Mouse (Mus musculus) limb, embryonic 14.5 days (tissue): ENCODE measurements around the gene Nfe2. TPM values are rescaled to one million over a fixed set of nuclear protein-coding genes. Genes with fewer than 3 reads are reported as not detected.

ENCODE experiments used
- ATAC-seq: fragments of 200-750 bp; cut with Nextera tagmentation; 2 replicates; pipeline ENCODE4 v1.8.0; 2017; ENCODE audit warnings: low read depth, moderate number of reproducible peaks, moderate TSS enrichment; ENCODE audit not compliant: low FRiP score
- DNase-seq: peaks from one replicate; pipeline ENCODE4 v3.0.0-alpha.2; 2015; ENCODE audit warnings: low spot score
- H3K27ac ChIP-seq: fragments of 300-500 bp; sonication (generic); replicated peaks from 2 replicates; pipeline ENCODE4 v1.5.1; 2014; ENCODE audit warnings: low read depth, mild to moderate bottlenecking, low read length, moderate library complexity, mixed read lengths
- H3K27me3 ChIP-seq: fragments of 300-500 bp; sonication (generic); 2 replicates; pipeline ENCODE4 v1.6.1; 2014; ENCODE audit warnings: low read length, mixed read lengths; ENCODE audit not compliant: control insufficient read depth, insufficient read depth
- H3K36me3 ChIP-seq: fragments of 300-500 bp; sonication (generic); 2 replicates; pipeline ENCODE4 v1.6.1; 2014; ENCODE audit warnings: mild to moderate bottlenecking, low read length, moderate library complexity, mixed read lengths; ENCODE audit not compliant: control insufficient read depth, insufficient read depth
- H3K4me1 ChIP-seq: fragments of 300-500 bp; sonication (generic); 2 replicates; pipeline ENCODE4 v1.6.1; 2014; ENCODE audit warnings: antibody characterized with exemption, low read length, mixed read lengths; ENCODE audit not compliant: control insufficient read depth, insufficient read depth
- H3K4me2 ChIP-seq: fragments of 300-500 bp; sonication (generic); replicated peaks from 2 replicates; pipeline ENCODE4 v1.6.1; 2014; ENCODE audit warnings: low read depth, mild to moderate bottlenecking, low read length, moderate library complexity; ENCODE audit not compliant: severe bottlenecking
- H3K4me3 ChIP-seq: fragments of 300-500 bp; sonication (generic); replicated peaks from 2 replicates; pipeline ENCODE4 v1.5.1; 2014; ENCODE audit warnings: low read length
- H3K9ac ChIP-seq: fragments of 300-500 bp; sonication (generic); 2 replicates; pipeline ENCODE4 v1.6.1; 2014; ENCODE audit warnings: mild to moderate bottlenecking, low read depth, low read length, moderate library complexity; ENCODE audit not compliant: severe bottlenecking
- H3K9me3 ChIP-seq: fragments of 300-500 bp; sonication (generic); 2 replicates; pipeline ENCODE4 v1.6.1; 2016; ENCODE audit warnings: low read length; ENCODE audit not compliant: control insufficient read depth
- POLR2A ChIP-seq: fragments of 200-500 bp; IDR thresholded peaks from 2 replicates; pipeline ENCODE4 v1.8.0; 2012; ENCODE audit warnings: inconsistent platforms, mild to moderate bottlenecking, moderate library complexity, borderline replicate concordance; ENCODE audit not compliant: insufficient read depth, insufficient read length; ENCODE audit errors: extremely low read depth
- WGBS: fragments of 180-500 bp; shearing (Covaris S2); extraction: QIAGEN DNeasy Blood & Tissue Kit; methylation state at CpG from one replicate; pipeline ENCODE4 v1.1.7; 2014; 5-methylcytosine and 5-hydroxymethylcytosine counted together
- polyA plus RNA-seq, 2 experiments: library from polyadenylated mRNA; depleted of rRNA in 1 of 2; stranded (reverse) in 1 of 2; unstranded in 1 of 2; fragments of >200 nt; fragmentation: Nextera tagmentation in 1 of 2; extraction: Ambion mirVana in 1 of 2; gene quantifications; 2 replicates each; pipeline versions ENCODE4 v1.2.1 to v1.2.3; 2012 to 2014

Gene Nfe2
- polyA plus RNA-seq, 2 experiments = 1.5 TPM

GRCm38 (mm10) chr15:103239130-103239684 is 19.0 kb downstream of the Nfe2 start:
- WGBS = 1% methylated on average over 26 of the region's 26 CpGs

DNA sequence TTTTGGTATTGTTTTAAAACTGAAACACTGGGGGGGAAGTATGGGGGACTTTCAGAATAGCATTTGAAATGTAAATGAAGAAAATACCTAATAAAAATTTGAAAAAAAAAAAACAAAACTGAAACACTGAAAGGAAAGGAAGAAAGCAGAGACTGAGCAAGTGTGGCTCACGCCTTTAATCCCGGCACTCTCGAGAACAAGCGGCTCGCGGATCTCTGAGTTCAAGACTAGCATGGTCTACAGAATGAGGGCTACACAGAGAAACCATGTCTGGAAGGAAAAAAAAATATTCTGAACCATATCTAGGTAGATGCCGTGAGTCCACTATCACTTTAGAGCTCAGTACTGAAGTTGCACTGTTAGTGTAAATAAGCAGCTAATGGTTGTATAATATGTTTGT is 20.9 kb downstream of the Nfe2 start:
- H3K36me3 ChIP-seq = peaks cover 28% of the 10 kb centered on the region
- H3K27ac ChIP-seq = no peak overlapping the region
- no peak overlapping the region for H3K4me3 ChIP-seq
- DNase-seq = no peak
- H3K9me3 ChIP-seq = no peaks in the 10 kb centered on the region
- 93% methylated on average over 7 of the region's 7 CpGs for WGBS
- no peak overlapping the region for H3K4me2 ChIP-seq
- no peak overlapping the region for H3K9ac ChIP-seq
- no peak for TF ChIP-seq POLR2A
- no peak for ATAC-seq
- H3K4me1 ChIP-seq = peaks cover 8% of the 10 kb centered on the region
- H3K27me3 ChIP-seq = no peaks in the 10 kb centered on the region

More at GRCm38 (mm10) chr15:103239130-103239684, 19.0 kb downstream of the Nfe2 start:
- Histone ChIP-seq H3K36me3 (peaks cover 46% of the 10 kb centered on the region), H3K9me3 (no peaks in the 10 kb centered on the region), H3K27me3 (no peaks in the 10 kb centered on the region), H3K27ac (peak overlapping the region; percentile 90), H3K9ac (peak overlapping the region; percentile 45), H3K4me3 (peak overlapping the region; percentile 74), H3K4me2 (peak overlapping the region; percentile 54), H3K4me1 (peaks cover 21% of the 10 kb centered on the region)
- DNase-seq (peak; percentile 99), ATAC-seq (peak; percentile 89)
- TF ChIP-seq POLR2A = no peak

DNA sequence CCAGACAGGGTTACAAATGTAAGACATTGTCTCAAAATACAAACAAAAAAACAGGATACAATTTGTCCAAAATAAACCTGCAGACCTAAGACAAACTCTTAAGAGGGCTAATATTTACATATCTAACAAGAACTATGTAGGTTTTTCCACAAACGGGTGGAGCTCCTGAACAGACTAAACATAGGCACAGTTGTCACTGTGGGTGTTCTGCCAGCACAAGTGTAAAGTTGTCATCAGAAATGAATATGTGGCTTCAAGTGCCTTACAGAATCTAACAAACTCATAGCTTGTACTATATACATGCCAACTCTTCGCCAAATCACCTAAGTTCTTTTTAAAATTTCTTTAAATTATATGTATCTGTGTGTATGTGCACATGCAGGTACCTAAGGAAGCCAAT is 25.1 kb downstream of the Nfe2 start:
- no peaks in the 10 kb centered on the region for H3K27me3 ChIP-seq
- DNase-seq = no peak
- 89% methylated on average over 2 of the region's 2 CpGs for WGBS

GRCm38 (mm10) chr15:103228904-103229303 is 29.3 kb downstream of the Nfe2 start:
- WGBS = 65% methylated on average over 2 of the region's 2 CpGs
- DNase-seq (peak; percentile 31), ATAC-seq (peak; percentile 69)
- Histone ChIP-seq H3K4me3 (no peak overlapping the region), H3K9ac (no peak overlapping the region), H3K27me3 (no peaks in the 10 kb centered on the region), H3K4me2 (no peak overlapping the region), H3K27ac (no peak overlapping the region), H3K36me3 (no peaks in the 10 kb centered on the region; the same call in 1 of the 2 replicates), H3K4me1 (peaks cover 5% of the 10 kb centered on the region; the same call in 1 of the 2 replicates), H3K9me3 (no peaks in the 10 kb centered on the region)
- no peak for TF ChIP-seq POLR2A

More for the DNA sequence above, 25.1 kb downstream of the Nfe2 start:
- ATAC-seq = no peak
- TF ChIP-seq POLR2A = no peak
- Histone ChIP-seq H3K4me1 (peaks cover 5% of the 10 kb centered on the region; the same call in 1 of the 2 replicates), H3K9me3 (no peaks in the 10 kb centered on the region), H3K9ac (no peak overlapping the region), H3K27ac (no peak overlapping the region), H3K36me3 (peaks cover 13% of the 10 kb centered on the region; the same call in 1 of the 2 replicates), H3K4me2 (no peak overlapping the region), H3K4me3 (no peak overlapping the region)

DNA sequence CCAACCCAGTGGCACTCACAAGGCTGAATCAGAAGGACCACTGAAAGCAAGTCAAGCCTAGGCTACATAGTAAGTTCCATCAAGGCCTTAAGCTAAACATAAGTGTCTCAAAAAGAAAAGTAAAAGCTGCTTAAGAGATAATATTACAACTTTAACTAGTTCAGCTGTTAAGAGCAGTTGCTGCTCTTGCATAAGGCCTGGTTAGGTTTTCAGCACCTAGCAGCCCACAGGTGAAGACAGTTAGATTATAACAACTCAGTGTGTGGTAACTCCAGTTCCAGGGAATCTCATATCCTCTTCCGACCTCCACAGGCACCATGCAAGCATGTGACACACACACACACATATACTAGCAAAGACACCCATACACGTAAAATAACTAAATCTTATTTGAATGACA is 30.6 kb downstream of the Nfe2 start:
- Histone ChIP-seq H3K4me2 (no peak overlapping the region), H3K4me1 (peaks cover 5% of the 10 kb centered on the region; the same call in 1 of the 2 replicates), H3K9ac (no peak overlapping the region), H3K4me3 (no peak overlapping the region), H3K27ac (no peak overlapping the region), H3K9me3 (no peaks in the 10 kb centered on the region), H3K27me3 (no peaks in the 10 kb centered on the region), H3K36me3 (no peaks in the 10 kb centered on the region; the same call in 1 of the 2 replicates)
- no peak for DNase-seq
- no peak for TF ChIP-seq POLR2A
- ATAC-seq = no peak
- WGBS = 87% methylated on average over 2 of the region's 2 CpGs
